In genomic region chr4:41226351-41226750, GRCm38 (mm10) we compare ENCODE assay signal across 9 mouse cellular contexts. TPM values are rescaled to one million over a fixed set of nuclear protein-coding genes. Genes with fewer than 3 reads are reported as not detected.
DNase-seq lines count a peak whose midpoint lies in the region; ATAC-seq and TF ChIP-seq lines count a peak whose summit lies in the region.
"Had no signal": no experiment of that assay in that cellular context is flagged by ENCODE, and none has a peak within 500 bp of the region (broad histone marks: within the 10 kb centered on the region; RNA-seq: fewer than 3 reads in every experiment).

No protein-coding gene starts in this region.

- H3K4me1 ChIP-seq in forebrain, embryonic 11.5 days (replicated peaks; ENCODE audit: control insufficient read depth, insufficient read depth, low read length): no peaks in the 10 kb centered on the region
- no peaks in the 10 kb centered on the region for H3K4me1 ChIP-seq in forebrain, embryonic 16.5 days (replicated peaks; ENCODE audit: control insufficient read depth, insufficient read depth, low read length)
- H3K4me1 ChIP-seq in lung, postnatal 0 days (ENCODE audit: insufficient read depth, low read depth, low read length): no peaks in the 10 kb centered on the region
- H3K4me1 ChIP-seq: liver, embryonic 15.5 days had no signal

- peaks cover 12% of the 10 kb centered on the region; the same call in 1 of the 2 replicates for H3K36me3 ChIP-seq in forebrain, embryonic 11.5 days (ENCODE audit: control insufficient read depth, insufficient read depth, low read length)
- H3K36me3 ChIP-seq in forebrain, embryonic 16.5 days (ENCODE audit: control insufficient read depth, insufficient read depth): peaks cover 21% of the 10 kb centered on the region
- peaks cover 23% of the 10 kb centered on the region; the same call in 1 of the 2 replicates for H3K36me3 ChIP-seq in lung, postnatal 0 days (ENCODE audit: insufficient read depth, low read length)

- H3K4me2 ChIP-seq in forebrain, embryonic 11.5 days (ENCODE audit: low read depth, low read length, severe bottlenecking): no peak overlapping the region
- no peak overlapping the region for H3K4me2 ChIP-seq in forebrain, embryonic 16.5 days (ENCODE audit: low read length)
- H3K4me2 ChIP-seq in lung, postnatal 0 days (replicated peaks; ENCODE audit: low read depth, low read length): no peak overlapping the region
- H3K4me2 ChIP-seq: liver, embryonic 15.5 days had no signal

- H3K9ac ChIP-seq in forebrain, embryonic 11.5 days (ENCODE audit: low read length): no peak overlapping the region
- no peak overlapping the region for H3K9ac ChIP-seq in forebrain, embryonic 16.5 days (replicated peaks; ENCODE audit: low read depth, low read length)
- H3K9ac ChIP-seq in lung, postnatal 0 days (replicated peaks; ENCODE audit: low read depth): no peak overlapping the region
- H3K9ac ChIP-seq: liver, embryonic 15.5 days had no signal

- peak; percentile 69 for TF ChIP-seq CTCF in lung, postnatal 0 days (IDR thresholded peaks at IDR 0.05)

- no peaks in the 10 kb centered on the region for H3K27me3 ChIP-seq in forebrain, embryonic 11.5 days (ENCODE audit: control insufficient read depth, insufficient read depth, low read length)
- no peaks in the 10 kb centered on the region for H3K27me3 ChIP-seq in forebrain, embryonic 16.5 days (replicated peaks; ENCODE audit: control insufficient read depth, insufficient read depth, low read length)
- H3K27me3 ChIP-seq in lung, postnatal 0 days (replicated peaks; ENCODE audit: insufficient read depth, low read length): no peaks in the 10 kb centered on the region
- H3K27me3 ChIP-seq: liver, embryonic 15.5 days had no signal

- no peak for TF ChIP-seq EP300 in lung, postnatal 0 days (IDR thresholded peaks at IDR 0.05)

- 89% methylated on average over 3 of the region's 3 CpGs for WGBS in forebrain, embryonic 11.5 days
- WGBS in forebrain, embryonic 16.5 days: 85% methylated on average over 3 of the region's 3 CpGs
- 71% methylated on average over 3 of the region's 3 CpGs for WGBS in lung, postnatal 0 days

- DNase-seq in forebrain, embryonic 11.5 days (ENCODE audit: low spot score): peak; percentile 59
- peak; percentile 23 for DNase-seq in 3134 (ENCODE audit: extremely low read depth, insufficient read length, low spot score)
- peak; percentile 42 for DNase-seq in adrenal gland, adult 2 months
- DNase-seq in embryo, embryonic 9.5 days (ENCODE audit: extremely low spot score): peak; percentile 14
- peak; percentile 61 for DNase-seq in kidney, postnatal 14 days
- DNase-seq in lung, postnatal 0 days (ENCODE audit: low spot score): peak; percentile 50
- peak; percentile 23 to 41 for DNase-seq in spleen, postnatal 36 days (ENCODE audit: low spot score in 2 of 2)

- H3K27ac ChIP-seq in forebrain, embryonic 11.5 days (ENCODE audit: low read depth, low read length): no peak overlapping the region
- H3K27ac ChIP-seq in forebrain, embryonic 16.5 days (ENCODE audit: low read length): no peak overlapping the region
- no peak overlapping the region for H3K27ac ChIP-seq in lung, postnatal 0 days (ENCODE audit: low read length)
- H3K27ac ChIP-seq: liver, embryonic 15.5 days had no signal

- no peak overlapping the region for H3K4me3 ChIP-seq in forebrain, embryonic 11.5 days (ENCODE audit: low read depth, low read length)
- no peak overlapping the region for H3K4me3 ChIP-seq in forebrain, embryonic 16.5 days (replicated peaks; ENCODE audit: low read length)
- H3K4me3 ChIP-seq in lung, postnatal 0 days (ENCODE audit: low read depth, low read length): no peak overlapping the region
- H3K4me3 ChIP-seq: liver, embryonic 15.5 days had no signal

- ATAC-seq in forebrain, embryonic 11.5 days (replicated peaks; ENCODE audit: low FRiP score): no peak
- ATAC-seq in forebrain, embryonic 16.5 days: no peak
- no peak for ATAC-seq in lung, postnatal 0 days

- H3K9me3 ChIP-seq in forebrain, embryonic 11.5 days (ENCODE audit: control insufficient read depth, low read length): no peaks in the 10 kb centered on the region
- H3K9me3 ChIP-seq in forebrain, embryonic 16.5 days (ENCODE audit: control insufficient read depth, low read length): no peaks in the 10 kb centered on the region
- no peaks in the 10 kb centered on the region for H3K9me3 ChIP-seq in lung, postnatal 0 days (ENCODE audit: low read length)
- H3K9me3 ChIP-seq: liver, embryonic 15.5 days had no signal

RNA-seq across cellular contexts. Expression of gene Ubap2, which starts 48.6 kb away (rescaled TPM):
- polyA plus RNA-seq in forebrain, embryonic 11.5 days (2014; fragmentation: Nextera tagmentation; extraction: Ambion mirVana): 92.1 and 97.3 TPM in 2 replicates
- 62.5 and 63.5 TPM in 2 replicates for polyA plus RNA-seq in forebrain, embryonic 16.5 days (2015; fragmentation: Nextera tagmentation; extraction: Ambion mirVana)
- total RNA-seq in adrenal gland, adult 2 months (2021): 10 to 100 TPM; 34.4 to 42.4 TPM
- 206 and 245 TPM in 2 replicates for polyA plus RNA-seq in adrenal gland, adult 2 months (2012; rRNA removed)
- 18.2 and 21.4 TPM in 2 replicates for polyA plus RNA-seq in lung, postnatal 0 days (2015; fragmentation: Nextera tagmentation; extraction: Ambion mirVana)
